Mouse (Mus musculus) kidney, adult 11 months (tissue): ENCODE data around the gene Cactin.

Experiments
- DNase-seq: peaks from one replicate; pipeline ENCODE4 v3.0.0; 2022

Cactin gene

GRCm38 (mm10) chr10:81320550-81321347, at the start of gene Cactin:
Gene Cactin, plus strand, starts transcription at chr10:81321103.
- DNase-seq = peak; percentile 100

DNA sequence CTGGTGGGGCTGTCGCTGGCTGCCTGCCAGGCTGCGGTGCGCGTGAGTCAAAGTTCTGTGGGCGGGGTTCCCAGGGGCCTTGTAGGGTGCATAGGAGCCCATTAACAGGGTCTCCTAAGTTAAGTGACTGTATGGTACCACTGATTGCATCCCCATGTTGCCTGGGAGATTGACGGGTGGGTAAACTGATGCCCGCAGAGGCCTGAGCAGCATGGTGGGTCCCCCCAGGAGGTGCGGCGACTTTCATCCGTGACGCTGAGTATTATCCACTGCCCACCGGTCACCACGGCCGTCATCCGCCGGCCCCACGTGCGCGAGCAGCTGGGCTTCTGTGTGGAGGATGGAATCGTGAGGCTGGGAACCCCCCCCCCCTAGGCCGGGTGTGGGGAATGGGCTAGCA, 48.5 kb upstream of the Cactin start:
- no peak for DNase-seq

DNA sequence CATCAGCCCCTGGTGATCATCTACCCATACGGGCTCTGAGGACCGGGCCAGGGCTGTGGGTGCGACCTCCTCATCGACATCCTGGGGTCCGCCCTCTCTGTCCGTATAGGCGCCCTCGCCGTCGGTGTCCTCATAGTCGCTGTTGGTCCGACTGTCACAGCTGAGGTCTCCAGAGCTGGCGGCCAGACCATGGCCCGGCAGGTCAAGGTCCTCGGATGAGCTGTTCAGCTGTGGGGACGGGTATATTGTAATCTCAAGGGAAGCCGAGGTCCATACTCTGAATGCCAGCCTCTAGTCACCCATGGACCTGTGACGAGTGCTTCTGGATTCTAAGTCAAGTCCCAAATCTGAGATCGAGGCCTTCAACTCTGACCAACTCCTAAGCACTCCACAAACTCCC, 47.1 kb upstream of the Cactin start:
- no peak for DNase-seq

DNA sequence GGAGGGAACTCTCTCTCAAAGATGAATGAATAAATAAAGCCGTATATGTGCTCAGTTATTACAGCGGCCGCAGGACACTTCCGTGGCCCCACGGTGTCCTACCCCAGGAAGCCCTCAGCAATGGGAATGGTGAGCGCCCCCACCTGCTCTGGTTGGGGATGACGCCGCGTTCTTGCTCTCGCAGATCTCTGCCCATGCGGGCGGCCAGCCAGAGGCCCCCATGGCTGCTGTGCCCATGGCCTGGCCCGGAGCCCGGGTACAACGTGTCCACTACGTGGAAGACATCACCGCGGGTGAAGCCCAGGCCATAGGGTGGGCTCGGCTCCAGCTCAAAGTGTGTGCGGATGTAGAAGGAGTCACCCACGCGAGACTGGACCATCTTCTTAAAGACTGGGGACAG, 43.2 kb upstream of the Cactin start:
- DNase-seq = no peak

- DNase-seq = no peak
Measured at GRCm38 (mm10) chr10:81279496-81279895, 41.4 kb upstream of the Cactin start.

GRCm38 (mm10) chr10:81284189-81284588, 36.7 kb upstream of the Cactin start:
- DNase-seq = peak; percentile 61

GRCm38 (mm10) chr10:81284719-81285118, 36.2 kb upstream of the Cactin start:
- DNase-seq = peak; percentile 83

GRCm38 (mm10) chr10:81285694-81286450, 35.0 kb upstream of the Cactin start:
- DNase-seq = peak; percentile 85

- DNase-seq = peak; percentile 73
Measured at GRCm38 (mm10) chr10:81286586-81286985, 34.3 kb upstream of the Cactin start.

- DNase-seq = no peak
Measured at GRCm38 (mm10) chr10:81287513-81288157, 33.3 kb upstream of the Cactin start.

DNA sequence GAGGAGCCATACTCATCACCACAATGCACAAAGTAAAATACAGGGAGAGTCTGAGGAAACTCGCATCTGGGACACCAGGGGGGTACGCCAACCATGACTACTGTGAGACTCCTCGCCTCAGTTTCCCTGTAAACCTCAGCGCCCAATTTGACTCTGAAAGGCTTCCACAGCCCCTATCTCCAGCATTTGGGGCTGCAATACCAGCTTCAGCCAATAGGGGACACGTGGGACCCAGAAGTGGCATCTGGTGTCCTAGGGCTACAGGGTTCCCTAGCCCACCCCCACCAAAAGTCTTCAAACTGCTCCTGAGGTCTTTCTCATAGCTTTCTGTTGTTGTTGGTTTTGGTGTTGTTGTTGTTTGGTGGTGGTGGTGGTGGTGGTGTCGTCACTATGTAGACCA, 32.3 kb upstream of the Cactin start:
- DNase-seq = no peak

DNA sequence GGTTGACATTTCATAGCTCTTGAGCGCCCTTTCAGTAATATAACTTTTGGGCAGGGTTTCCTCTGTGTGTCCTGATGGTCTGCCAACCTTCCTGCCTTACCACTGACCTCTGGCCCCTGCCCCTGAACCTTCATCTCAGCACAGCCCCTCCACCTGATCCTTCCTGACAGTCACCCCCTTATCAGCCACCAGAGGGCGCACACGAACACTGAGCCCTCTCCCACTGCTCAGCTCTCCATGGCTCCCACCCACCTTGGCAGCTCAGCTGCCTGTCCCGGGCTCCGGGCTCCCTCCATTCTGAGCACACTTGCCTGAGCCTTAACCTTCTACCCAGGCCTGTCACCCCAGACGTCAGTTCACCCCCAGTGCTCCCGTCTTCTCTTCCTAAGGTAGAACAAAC, 31.6 kb upstream of the Cactin start:
- DNase-seq = peak; percentile 59

GRCm38 (mm10) chr10:81289811-81290210, 31.1 kb upstream of the Cactin start:
- peak; percentile 65 for DNase-seq

- DNase-seq = peak; percentile 75
Measured at GRCm38 (mm10) chr10:81290698-81291460, 30.0 kb upstream of the Cactin start.

DNA sequence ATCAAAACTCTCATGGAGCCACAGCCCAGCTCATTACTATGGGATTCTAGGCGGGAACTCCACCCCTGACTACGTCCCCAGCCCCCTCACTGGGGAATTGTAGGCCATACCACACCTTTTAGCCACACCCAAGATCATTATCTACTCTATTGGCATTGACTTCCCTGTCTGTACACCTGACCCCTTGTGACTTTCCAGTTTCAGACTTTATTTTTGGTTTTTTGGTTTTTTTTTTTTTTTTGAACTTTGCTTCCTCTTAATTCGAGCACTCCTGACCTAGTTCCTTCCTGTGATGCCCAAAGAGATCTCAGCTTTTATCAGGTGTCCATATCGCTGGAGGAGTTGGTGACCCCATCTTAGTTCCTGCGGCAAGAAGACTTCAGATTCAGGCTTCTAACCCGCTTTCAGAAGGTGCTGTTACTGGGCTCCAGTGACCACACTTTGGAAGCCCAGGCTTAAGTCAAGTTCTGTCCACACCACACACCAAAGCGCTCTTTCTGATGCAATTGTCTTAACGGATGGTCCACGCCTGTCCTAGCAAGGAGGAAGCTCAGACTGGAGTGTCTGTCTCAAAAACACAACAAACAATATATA, 29.3 kb upstream of the Cactin start, which contains the start of gene Tjp3:
Gene Tjp3 (minus strand): TSS at position 71 of the 594 bp plus-strand sequence.
- no peak for DNase-seq

DNA sequence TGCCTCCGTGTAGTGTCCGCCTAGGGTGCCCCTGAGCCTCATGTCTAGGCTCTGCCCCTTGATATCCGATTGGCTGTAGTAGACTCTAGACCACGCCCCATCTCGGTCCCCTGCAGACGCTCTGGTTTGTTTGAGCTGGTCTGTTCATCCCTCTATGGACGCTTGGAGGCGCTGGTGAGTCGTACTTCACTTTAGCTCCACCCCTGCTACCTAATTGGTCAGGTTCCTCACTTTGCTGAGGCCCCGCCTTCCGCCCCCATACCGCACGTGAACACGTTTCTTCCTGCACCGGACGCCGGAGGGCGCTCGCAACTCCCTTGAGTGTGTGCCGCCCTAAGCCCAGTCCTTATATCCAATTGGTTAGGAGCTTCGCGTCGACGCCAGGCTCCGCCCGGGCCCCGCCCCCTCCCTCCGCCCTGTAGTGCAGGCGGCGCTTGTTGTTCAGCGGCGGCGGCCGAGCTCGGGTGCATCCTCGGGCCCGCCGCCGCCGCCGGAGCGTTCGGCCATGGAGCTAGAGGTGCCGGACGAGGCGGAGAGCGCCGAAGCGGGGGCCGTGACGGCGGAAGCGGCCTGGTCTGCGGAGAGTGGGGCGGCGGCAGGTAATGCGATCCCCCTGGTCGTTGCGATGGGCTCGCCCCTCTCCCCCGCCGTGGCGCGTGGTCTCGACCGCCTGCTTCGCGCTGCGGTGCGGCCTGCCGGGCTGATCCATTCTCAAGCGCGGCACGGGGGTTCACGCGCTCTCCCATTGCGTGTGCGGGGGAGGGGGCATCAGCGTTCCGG, 28.2 kb upstream of the Cactin start, which contains the start of gene Pip5k1c:
Gene Pip5k1c (plus strand): TSS at position 410 of the 780 bp plus-strand sequence.
- DNase-seq = peak; percentile 100

- peak; percentile 42 for DNase-seq
Measured at GRCm38 (mm10) chr10:81293334-81294030, 27.4 kb upstream of the Cactin start.

- DNase-seq = no peak
Measured at GRCm38 (mm10) chr10:81294442-81294841, 26.5 kb upstream of the Cactin start.

DNA sequence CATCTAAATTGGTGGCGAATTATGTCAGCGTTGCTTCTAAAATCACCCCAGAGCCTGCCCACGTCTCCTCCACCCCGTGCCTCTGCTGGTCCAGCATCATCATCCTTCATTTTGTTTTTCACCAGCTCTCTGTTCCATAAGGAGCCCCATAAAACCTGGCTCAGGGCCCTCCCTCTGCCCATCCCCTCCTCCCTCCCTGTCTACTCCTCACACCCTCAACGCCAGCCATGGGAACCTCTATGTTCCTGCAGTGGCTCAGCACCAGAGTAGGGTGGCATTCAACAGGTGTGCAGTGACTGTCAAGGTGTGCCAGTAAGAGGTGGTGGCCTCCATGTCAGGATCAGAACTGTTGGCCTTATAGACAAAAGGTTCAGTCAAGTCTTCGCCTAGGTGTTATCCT, 25.7 kb upstream of the Cactin start:
- DNase-seq = no peak

- DNase-seq = no peak
Measured at GRCm38 (mm10) chr10:81297246-81297645, 23.7 kb upstream of the Cactin start.

DNA sequence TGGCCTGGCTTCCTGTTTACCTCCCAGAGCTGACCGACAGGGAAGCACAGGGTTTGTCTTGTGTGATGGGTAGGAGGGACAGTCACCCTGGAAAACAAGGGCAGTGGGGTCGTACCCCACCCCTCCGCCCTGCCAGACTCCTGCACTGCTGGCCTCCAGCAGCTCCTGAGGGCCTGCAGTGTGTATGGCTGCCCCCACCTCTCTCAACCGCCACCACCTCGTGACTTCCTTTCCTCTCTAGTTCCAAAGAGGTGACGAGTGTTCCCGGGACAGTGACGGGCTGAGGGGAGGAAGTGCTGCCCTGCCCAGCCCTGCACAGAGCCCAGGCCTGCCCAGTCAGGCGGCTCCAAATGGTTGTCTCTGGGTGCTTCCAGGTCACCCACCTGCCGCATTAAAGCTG, 23.1 kb upstream of the Cactin start:
- peak; percentile 73 for DNase-seq
